Mouse (Mus musculus): ENCODE measurements around the gene 1700013G24Rik.

The 1700013G24Rik gene

GRCm38 (mm10) chr4:137497892-137498722, 45.0 kb downstream of the 1700013G24Rik start:
- no peak for DNase-seq

DNA sequence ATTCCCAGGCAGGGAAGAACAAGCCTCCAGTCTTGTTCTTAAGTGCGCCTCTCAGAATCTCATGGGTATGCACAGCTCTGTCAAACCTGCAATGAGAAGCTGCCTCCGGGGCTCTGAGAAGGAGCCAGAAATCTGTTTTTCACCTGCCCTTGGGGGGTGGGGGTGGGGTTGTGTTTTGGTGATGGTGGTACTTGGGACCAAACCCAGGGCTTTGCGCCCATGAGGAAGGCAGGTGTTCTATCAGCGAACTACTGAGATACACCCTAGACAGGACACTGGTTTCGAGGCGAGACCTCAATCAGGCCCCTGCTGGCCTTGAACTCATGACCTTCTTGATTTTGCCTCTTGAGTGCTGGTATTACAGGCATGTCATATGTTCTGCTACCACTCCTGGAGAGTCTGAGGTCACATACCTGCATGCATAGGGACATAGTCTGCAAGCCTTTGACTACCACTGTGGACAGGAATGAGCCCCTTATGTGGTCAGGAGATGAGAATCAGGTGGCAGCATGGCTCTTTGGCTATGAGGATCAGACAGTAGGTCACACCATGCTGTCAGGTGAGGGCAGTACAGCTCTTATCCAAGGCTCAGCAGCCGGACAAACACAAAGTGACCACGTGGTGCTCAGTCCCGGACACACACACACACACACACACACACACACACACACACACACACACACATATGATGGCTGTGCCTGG, 45.9 kb downstream of the 1700013G24Rik start:
- no peak for DNase-seq

DNA sequence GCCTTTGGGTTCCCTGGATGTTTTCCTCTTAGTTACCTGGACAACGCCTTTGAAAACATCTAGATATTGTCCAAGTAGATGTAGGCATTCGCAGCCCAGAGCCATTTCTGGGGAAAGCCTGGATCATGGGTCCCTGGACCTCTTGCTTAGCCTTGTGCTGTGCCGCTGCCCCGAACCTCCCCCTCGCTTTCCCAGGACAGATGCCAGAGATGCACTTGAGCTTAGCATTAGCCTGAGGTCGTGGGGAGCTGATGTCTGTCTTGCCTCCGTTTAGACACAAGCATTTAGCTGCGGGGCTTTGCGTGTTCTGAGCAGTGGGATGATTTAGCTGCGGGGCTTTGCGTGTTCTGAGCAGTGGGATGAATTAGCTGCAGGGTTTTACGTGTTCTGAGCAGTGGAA, 47.1 kb downstream of the 1700013G24Rik start:
- DNase-seq = no peak

GRCm38 (mm10) chr4:137500953-137501352, 47.9 kb downstream of the 1700013G24Rik start:
- DNase-seq = no peak

GRCm38 (mm10) chr4:137502183-137502582, 49.1 kb downstream of the 1700013G24Rik start:
- peak; percentile 40 to 55 for DNase-seq

DNA sequence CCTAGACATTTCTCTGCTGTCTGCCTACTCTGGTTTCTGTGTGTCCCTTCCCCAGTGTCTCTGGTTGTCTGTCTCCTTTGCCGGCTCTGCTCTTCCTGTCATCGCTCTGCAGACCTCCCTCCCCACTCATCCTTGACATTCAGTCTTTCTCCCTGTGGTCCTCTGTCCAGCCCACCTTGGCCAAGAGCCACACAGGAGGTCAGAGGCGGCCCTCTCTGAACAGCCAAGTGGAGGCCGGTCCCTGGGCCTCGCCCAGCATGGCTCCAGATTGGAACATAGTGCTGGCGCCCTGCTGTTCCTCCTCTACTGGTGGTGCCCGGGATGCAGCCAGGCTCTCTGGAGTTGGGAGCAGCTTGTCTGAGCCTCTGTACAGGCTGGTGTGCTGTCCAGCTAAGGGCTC, 49.7 kb downstream of the 1700013G24Rik start:
- DNase-seq = no peak

DNA sequence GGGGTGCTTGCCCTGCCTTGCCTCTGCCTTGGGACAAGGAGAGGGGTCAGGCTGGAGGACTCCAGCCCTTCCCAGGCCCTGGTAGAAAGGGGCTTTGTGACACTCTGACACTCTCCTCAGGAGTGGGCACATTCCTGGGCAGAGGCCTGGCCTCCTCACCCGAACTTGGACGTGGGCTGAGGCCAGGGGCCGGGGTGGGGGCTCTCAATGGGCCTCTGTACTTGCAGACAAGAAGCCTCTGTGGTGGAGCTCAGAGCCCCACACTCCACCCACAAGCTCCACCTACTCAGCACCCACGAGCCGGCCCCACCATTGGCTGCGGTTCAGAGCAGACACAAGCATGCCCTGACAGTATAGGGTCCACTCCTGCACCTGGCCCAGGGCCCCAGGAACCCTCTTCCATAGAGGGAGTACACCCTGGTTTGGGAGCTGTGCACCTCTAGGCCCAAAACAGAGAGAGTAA, 50.5 kb downstream of the 1700013G24Rik start:
- no peak for DNase-seq

Measured in B cell, adult 2 months (primary cell).